Mouse (Mus musculus): ENCODE measurements at regions not wholly inside any gene's neighbourhood (a gene's known extent, or its start where the extent isn't known, plus 50 kb on each side); places are given as distances from the start of the nearest gene placed in this dataset.
A peak's percentile ranks its signal among the peaks of the same experiment; 100 is the strongest.

DNA sequence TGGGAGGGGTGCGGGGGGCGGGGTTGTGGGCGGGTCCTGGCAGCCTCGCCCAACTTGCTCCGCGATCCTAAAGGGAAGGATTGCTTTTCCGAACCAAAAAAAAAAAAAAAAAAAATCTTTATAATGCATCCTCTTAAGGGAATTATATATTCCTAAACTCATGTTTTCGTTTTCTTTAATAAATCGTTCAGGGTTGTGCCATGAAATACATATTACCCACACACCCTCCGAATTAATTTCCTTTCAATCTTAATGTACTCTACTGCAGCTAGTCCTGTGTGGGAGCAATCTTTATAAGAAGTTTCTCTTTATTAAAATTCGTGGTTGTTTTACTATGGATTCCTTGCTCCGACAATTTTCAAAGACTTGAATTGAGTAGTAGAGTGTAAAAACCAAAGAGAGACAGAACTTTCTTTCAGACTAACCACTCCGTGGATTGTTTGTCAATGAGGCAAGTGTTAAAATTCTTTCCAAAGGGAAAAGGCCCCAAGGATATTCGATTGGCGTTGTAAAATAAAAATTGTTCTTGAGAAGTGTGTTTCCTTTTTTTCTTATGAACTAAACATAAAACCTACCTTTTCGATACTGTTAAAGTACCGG, 253.6 kb upstream of the Nfe2l3 start:
- DNase-seq (ENCODE audit: low read depth, low spot score) = no peak

DNA sequence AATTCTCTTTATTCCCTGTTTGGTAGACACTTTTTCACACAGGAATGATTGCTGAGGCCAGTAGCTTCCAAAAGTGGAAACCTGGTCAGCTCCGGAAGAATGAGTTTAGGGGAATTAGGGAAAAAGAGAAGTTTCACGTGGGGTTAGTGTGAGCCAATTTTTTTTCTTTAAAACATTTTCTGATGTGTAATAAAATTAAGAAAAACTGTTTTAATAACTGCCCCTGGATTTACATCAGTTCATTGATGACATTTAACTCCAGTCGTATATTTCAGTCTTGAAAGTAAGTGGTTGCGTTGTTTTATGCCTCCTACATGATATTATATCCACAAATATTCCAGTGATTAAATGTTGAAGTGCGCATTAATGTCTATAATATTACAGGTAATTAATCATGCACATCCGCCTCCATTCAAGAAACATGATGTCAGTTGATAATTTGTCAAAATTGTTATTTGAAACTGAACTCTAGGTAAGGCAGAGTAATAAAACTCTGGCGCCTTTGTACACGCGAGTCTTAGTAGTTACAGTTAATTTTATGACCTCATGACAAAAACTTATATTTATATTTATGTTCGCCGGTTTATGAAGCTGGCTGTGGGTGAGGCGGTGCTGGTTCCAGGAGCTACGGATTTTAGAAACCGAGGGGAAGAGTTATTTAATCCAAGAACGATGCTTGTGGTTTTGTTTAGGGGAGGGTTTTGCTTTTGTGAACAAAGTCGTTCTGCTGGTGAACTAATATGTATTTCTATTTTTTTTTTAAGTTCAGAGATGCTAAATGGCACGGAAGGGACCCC, 252.5 kb upstream of the Nfe2l3 start:
- DNase-seq (ENCODE audit: low read depth, low spot score) = no peak

DNA sequence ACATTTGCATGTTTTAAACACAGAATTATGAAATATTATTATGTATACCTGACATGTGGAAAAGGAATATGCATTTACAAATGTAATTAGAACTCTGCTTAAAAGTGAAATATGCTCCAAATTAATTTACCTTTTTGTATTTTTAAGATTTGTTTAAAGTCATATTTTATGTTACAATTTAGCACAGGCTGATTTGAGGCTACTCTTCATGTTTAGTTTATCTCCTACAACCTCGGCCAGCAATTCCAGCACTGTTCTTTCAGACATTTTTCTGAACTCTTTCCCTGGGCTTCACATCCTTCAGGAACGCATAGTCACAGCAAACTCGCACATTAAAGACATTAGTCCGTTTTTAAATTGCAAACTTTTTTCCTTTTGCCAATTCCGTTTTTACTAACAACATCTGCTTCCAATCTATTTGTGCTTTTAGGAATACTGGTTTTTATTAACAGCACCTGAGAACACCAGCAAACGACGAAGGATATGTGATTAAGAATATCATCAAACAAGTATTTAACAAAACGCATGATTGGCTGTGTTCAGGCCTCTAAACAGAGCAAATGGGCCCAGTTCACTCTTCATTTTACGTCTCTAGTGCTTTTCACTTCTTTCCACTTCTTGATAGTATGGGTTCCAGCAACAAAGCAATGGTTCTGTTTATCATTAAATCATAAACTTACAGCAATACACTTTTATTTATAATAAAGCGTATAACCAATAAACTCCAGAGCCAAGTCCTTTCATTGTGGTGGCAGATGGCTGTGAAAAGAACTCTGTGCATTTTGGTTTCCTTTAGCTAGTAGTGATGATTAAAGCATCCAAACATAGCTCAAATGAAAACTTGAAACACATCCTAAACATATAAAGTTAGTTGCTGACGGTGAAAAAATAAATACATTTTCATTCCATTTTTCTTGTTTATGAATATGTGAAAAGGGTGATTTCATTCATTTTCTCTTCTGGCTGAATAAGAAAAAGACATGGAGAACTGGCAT, 251.3 kb upstream of the Nfe2l3 start:
- DNase-seq (ENCODE audit: low read depth, low spot score) = no peak

DNA sequence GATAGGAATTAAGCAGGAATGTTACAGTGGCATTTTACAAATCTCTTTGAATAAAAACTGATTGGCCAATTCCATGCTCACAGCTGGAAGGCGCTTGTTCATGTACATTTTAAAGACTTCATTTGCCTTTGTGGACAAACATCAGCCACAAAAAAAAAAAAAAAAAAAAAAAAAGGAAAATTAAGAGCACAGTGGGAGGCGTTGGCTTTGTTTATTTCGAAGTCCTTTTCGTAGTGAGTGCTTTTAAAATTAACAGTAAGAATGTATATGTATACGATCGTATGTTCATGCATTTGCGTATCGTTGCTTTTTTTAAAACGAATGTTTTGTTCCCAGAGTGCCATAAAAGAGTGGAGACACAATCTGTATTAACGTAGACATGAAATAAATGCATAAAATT, 250.6 kb upstream of the Nfe2l3 start:
- no peak for DNase-seq (ENCODE audit: low read depth, low spot score)

DNA sequence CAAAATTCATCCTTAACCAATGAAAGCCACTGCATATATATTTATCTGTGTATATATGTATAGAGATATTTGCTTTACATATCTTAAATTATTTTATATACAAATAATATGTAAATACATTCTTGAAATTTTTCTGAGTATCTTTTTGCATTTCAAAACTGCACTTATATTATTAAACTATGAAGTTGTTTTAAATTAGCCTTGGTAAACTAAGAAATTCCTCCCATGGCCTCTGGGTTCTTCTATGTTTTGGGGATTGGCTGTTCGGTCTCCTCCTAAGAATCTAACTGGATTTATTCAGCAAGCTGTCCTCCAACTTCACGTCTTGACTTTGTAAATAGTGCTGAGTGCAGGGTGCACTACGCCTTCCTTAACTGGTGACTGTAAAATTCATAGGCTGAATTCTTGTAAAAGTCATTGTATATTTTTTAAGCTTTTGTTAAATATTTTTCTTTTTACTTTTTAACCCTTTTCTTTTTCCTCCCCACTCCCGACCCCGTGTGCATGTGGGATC, 249.6 kb upstream of the Nfe2l3 start:
- no peak for DNase-seq (ENCODE audit: low read depth, low spot score)

DNA sequence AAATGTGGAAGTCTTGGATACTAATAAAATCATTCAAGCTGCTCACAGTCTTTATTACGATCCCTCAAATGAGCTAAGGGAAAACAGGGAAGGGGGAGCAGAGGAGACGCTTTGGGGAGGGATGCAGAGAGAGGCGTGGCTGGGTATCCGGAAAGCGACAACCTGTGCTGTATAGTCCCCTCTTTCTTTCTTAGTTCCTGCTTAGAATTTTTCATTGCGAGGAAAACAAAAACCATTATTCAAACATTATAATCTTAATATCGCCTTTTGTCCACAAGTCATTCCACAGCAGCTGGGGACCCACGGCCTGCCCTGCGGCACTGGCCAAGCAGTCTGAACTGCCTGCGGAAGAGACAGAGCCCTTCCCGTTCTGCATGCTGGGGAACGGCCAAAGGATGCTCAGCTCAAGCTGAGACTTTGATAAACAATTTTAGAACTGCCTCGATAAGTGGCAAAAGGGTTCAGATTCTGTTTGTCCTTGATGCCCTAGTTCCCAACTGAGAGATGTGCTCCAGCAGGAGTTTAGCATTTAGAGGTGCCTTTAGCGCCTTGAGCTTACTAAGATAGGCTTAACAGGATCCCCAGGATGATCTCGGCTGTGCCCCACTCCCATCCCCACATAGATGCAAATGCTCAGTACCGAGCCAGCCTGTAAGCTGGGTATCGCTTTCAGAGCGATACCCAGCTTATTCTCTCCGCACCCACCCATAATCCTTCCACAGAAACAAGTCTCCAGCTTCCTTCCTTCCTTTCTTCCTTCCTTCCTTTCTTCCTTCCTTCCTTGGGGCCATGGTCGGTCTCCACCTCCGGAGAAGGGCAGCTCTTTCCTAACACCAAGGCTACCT, 248.7 kb upstream of the Nfe2l3 start:
- DNase-seq (ENCODE audit: low read depth, low spot score) = no peak

DNA sequence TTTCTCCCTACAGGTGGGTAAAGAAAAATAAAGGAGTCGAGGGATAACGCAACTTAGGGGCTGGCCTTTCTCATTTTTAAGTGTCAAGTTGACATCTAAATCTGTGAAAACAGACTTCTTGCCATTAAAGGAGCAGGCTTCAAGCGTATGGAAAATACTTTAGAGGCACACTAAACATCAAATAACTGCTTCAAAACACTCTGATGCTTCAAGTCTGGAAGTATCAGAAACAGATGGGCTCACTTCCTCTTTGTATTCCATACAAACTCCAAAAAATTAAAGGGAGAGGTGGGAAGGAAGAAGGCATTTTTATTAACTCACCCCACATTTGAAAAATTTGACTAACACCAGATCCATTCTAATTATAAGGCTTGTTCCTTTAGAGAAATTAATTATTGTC, 248.0 kb upstream of the Nfe2l3 start:
- no peak for DNase-seq (ENCODE audit: low read depth, low spot score)

DNA sequence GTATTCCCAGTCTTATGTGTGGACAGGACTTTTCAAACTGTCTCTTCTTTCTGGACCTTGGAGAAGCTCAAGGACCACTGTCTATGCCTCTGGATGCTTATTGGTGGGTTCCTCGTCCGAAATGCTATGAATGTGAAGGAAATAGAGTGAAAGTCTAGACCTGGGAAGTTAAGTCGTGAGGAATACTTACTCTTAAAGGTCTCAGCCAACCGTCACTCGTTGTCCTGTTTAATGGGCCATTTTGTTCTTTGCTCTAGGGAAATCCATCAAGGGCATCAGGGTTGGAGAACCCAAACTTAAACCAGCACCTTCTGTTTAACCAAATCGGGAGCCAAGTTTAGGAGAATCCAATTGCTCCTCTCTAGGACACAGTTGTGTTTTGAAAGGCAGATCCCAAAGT, 247.3 kb upstream of the Nfe2l3 start:
- no peak for DNase-seq (ENCODE audit: low read depth, low spot score)

DNA sequence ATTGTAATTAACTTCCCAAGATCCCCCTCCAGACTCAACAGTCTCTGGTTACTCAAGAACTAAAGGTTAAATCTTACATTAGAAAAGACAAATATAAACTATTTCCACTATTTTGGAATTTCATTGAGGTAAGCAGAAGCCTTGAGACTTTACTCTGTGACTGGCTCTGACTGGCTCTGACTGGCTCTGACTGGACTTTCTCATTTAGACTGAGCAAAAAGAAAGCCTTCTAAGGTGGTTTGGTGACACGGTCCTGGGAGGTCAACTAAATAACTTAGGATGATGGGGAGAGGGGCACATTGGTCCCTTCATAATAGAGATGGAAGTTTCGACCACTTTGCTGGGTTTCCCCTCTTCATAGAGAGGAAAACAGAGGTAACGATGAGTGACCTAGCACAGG, 243.3 kb upstream of the Nfe2l3 start:
- DNase-seq (ENCODE audit: low read depth, low spot score) = no peak

DNA sequence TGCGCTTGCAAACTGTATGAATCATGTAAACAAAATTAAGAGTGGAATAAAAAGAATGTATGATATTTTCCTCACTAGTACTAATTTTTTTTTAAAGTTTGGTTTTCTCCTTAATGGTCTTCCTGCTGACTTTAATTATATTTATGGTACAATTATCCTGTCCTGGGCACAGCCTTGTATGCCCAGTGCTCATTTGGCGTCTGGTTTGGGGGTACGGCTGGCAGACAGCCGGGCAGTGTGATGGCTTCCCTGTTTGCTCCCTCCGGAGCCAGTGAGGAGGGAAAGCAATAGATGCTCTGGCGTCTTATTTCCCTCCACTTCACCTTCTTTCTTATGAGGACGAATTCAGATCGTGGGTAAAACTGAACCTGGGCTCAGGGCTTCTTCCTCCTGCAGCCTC, 239.6 kb upstream of the Nfe2l3 start:
- no peak for DNase-seq (ENCODE audit: low read depth, low spot score)

DNA sequence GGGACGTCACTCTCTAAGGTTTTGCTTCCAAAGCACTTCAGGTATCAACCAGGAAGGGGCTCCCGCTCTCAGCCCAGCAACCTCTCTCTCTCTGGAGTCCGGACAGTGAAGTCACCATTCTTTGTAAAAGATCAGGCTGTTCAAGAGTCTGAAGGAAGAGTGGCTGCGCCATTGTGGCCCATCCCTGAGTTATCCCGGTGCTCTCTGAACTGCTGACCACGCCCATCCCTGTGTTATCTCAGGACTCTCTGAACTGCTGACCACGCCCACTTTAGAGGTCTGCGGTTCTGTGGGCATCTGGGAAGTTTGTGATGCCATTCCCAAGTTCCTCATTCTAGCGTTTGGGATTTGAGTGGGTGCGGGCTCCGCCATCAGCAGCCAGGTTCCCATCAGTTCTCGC, 239.1 kb upstream of the Nfe2l3 start:
- no peak for DNase-seq (ENCODE audit: low read depth, low spot score)

DNA sequence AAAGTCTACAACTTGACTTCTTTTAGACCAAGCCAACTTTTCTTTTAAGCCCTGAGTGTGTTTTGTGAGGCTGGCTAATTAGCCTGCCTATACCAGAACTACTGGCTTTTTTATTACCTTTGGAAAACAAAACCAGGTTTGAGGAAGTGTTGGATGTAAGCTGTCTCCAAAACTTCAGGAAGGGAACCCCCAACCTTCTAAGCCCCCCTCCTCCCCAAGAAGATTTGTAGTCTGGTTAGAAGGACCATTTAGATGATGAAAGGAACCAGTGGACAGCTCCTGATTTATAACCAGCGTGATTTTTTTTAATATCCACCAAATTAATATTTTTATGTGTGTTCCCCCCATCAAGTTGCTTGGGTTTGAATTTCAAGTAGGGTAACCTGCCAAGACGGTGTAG, 236.1 kb upstream of the Nfe2l3 start:
- no peak for DNase-seq (ENCODE audit: low read depth, low spot score)

DNA sequence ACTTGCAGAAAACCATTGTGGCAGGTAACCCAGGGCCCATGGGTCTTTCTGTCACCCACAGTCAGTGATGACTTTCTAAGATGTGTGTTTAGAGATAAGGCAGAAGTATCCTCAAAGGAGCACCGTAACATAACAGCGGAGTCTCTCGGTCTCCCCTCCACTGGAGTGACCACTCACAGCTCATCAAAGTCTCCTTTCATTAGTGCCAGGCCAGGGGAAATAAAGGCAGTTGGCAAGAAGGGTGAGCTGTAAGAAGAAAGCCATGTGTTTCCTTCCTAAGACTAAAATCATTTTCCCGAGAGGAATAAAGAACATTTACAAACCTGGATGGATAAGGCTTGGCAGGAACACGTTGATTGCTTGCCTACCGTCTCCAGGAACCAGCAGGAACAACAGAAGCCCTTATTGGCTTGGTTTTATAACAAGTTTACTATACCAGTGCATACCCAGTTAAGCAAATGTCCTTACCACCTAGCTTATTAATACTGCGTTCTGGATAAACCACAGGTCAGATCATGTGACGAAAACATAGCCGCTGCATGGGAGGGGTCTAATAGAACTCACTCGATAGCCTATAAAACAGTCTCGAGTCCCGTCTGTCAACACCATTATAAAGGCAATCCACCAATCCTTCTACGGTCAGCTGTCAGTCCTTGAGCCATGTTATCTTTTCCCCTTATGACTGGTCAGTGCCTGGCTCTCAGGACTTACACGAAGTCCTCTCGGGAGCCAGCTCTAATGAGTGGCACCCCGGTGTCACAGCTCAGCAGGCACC, 235.3 kb upstream of the Nfe2l3 start:
- DNase-seq (ENCODE audit: low read depth, low spot score) = no peak

DNA sequence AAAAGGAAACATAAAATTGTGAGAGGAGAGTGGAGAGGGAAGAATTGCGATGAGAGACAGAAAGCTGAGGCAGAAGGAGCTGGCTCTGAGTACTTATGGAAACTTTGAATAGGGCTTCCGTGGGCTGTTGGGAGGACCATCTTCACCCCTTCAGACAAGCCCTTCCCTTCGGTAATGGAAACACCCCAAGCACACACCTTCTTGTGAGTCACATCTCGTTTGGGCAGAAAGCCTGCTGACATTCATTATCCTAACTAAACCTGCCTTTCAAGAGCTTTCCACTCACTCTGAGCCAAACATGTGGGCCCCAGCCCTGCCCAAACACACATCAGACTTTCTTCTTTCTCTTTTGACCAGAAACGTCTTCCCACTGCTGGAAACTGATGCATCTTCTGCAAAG, 232.3 kb upstream of the Nfe2l3 start:
- DNase-seq (ENCODE audit: low read depth, low spot score) = peak; percentile 23

DNA sequence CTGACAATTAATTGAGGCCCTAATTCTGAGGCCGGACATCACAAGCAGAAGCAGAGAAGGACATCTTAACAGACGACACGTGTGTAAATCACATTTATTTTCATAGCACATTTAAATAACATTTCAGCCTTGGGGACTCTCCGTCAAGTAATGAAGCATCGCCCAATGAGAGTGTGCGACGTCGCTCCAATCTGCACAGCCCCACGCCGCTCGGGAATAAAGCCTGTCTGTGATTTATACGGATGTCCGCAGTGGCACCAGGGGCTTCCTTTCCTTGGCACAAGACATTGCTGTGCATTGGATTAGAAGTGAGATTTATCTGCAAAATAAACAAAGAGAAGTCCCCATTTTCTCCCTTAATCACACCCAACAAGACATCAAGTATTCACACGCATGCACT, 231.6 kb upstream of the Nfe2l3 start:
- no peak for DNase-seq (ENCODE audit: low read depth, low spot score)

DNA sequence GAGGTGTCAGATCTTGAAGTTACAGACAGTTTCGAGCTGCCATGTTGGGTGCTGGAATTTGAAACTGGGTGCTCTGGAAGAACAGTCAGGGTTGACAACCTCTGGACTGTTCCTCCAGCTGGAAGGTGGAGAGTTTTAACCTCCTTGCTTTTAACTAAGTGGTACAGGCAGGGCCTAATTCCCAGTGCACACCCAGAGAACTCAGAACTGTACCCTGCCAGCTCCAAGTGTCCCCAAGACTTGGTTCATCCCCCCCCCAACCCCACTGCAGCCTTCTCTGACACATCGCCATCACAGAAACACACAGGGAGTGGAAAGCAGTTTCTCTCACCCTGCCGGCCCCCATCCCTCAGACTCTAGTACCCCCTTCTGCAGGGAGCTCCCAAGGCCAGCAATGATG, 228.2 kb upstream of the Nfe2l3 start:
- DNase-seq (ENCODE audit: low read depth, low spot score) = no peak

DNA sequence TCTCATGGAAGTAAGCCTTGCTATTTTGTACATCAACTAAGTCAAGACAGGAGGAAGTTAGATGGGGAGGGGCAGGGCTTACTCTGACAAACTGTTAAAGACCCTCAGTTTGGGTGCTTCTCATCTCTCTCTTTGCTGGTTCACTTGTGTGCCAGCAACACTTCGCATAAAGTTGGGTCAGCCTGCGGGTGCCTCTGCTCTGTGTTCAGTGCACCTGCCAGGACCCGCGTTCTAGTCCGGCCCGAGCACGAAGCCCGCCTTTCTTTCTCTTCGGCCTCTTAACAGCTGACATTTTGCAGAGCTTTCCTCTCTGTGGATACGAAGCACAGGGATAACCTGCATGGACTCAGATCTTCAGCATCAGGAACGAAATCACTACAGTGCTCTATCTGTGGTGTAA, 227.1 kb upstream of the Nfe2l3 start:
- no peak for DNase-seq (ENCODE audit: low read depth, low spot score)

DNA sequence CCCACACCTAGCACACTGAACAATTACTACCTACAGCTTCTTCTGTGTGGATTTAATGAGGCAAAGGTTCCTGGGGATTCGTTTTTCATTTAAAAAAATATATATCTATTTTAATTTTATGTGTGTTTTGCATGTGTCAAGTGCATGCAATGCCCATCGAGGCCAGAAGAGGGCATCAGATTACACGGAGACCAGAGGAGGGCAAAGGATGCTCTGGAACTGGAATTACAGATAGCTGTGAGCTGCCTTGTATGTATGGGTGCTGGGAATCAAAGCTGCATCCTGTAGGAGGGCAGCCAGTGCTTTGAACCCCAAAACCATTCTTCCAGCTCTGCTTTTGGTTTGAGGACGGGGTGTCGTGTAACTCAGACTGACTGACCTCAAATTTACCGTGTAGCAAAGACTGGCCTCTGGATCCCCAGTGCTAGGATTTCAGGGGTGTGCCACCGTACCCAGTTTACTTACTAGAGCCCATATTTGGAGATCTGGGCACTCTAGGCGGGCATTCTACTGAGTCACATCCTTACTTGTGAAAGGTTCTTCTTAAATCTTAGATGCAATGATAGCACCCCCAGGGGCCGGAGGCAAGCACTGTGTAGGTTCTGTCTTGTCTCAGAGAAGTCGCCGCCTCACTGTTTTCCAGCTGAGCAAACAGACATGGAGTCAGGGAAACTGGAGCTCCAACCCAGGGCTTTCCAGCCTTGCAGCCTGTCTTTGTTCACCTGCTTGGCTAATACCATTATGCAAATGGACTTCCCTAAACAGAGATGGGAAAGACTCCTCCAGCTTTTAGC, 225.6 kb upstream of the Nfe2l3 start:
- DNase-seq (ENCODE audit: low read depth, low spot score) = peak; percentile 79

DNA sequence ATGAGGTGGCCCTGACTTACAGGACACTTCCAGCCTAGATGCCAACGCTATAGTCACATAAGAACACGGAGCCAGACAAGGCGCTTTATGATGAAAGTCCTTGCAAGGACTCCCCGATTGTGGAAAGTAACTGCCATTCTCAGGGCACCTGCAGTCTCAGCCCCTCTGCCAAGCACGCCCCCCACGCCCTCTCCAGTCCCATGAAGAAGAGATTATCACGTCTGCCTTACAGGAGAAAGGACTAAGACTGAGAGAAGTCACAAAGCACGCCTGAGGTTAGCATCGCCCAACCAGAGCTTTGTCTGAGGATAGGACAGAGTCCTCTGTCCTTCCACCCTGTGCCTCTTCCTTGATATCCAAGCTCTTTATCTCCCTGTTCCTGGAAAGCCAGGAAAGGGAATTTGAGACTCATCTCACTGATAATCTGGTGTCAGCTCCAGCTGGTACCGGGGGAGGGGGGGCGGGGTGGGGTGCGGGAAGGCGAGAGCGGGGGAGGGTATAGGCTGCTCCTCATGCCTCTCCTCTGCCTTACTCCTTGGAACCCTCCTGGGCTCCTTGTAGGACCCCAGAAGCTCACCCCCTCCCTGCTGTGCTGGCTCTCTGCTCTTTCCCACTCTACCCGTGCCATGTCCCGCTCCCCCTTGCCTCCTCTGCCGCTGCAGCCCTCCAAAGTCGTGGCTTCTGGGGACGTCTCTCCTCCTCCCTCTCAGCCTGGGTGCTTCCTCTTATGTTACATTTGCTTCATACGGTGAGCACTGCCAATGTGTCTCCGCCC, 224.7 kb upstream of the Nfe2l3 start:
- peak; percentile 11 for DNase-seq (ENCODE audit: low read depth, low spot score)
